Mouse (Mus musculus) midbrain, embryonic 10.5 days (tissue): ENCODE results near the gene Ctbp2. TPM values are rescaled to one million over a fixed set of nuclear protein-coding genes. Genes with fewer than 3 reads are reported as not detected.

Experiments used
- DNase-seq: peaks from one replicate; pipeline ENCODE4 v3.0.0-alpha.2; 2017; ENCODE audit warnings: low spot score
- H3K27ac ChIP-seq: fragments of 300-500 bp; sonication (generic); replicated peaks from 2 replicates; pipeline ENCODE4 v1.5.1; 2016; ENCODE audit warnings: mild to moderate bottlenecking
- H3K27me3 ChIP-seq: fragments of 300-500 bp; sonication (generic); 2 replicates; pipeline ENCODE4 v1.6.1; 2016; ENCODE audit warnings: low read depth, mild to moderate bottlenecking; ENCODE audit not compliant: poor library complexity, severe bottlenecking
- H3K36me3 ChIP-seq: fragments of 300-500 bp; sonication (generic); 2 replicates; pipeline ENCODE4 v1.6.1; 2016; ENCODE audit warnings: mild to moderate bottlenecking, moderate library complexity
- H3K4me1 ChIP-seq: fragments of 300-500 bp; sonication (generic); 2 replicates; pipeline ENCODE4 v1.6.1; 2016
- H3K4me3 ChIP-seq: fragments of 300-500 bp; sonication (generic); 2 replicates; pipeline ENCODE4 v1.5.1; 2016; ENCODE audit warnings: mild to moderate bottlenecking, moderate library complexity
- H3K9me3 ChIP-seq: fragments of 300-500 bp; sonication (generic); replicated peaks from 2 replicates; pipeline ENCODE4 v1.6.1; 2016; ENCODE audit warnings: mild to moderate bottlenecking
- WGBS: fragments of 180-500 bp; shearing (Covaris S2); methylation state at CpG from one replicate; pipeline ENCODE4 v1.1.7; 2016; 5-methylcytosine and 5-hydroxymethylcytosine counted together
- polyA plus RNA-seq: library from polyadenylated mRNA; unstranded; fragments of >200 nt; fragmentation: Nextera tagmentation; extraction: Ambion mirVana; gene quantifications from 2 replicates; pipeline ENCODE4 v1.2.1, GENCODE M21; 2016

Gene Ctbp2
- polyA plus RNA-seq, 1 experiment from 2014 or later = 118 TPM

GRCm38 (mm10) chr7:133067321-133067841, 56.8 kb downstream of the Ctbp2 start:
- Histone ChIP-seq H3K4me3 (no peak overlapping the region), H3K9me3 (no peaks in the 10 kb centered on the region), H3K27ac (peak overlapping the region; percentile 73), H3K4me1 (peaks cover 65% of the 10 kb centered on the region), H3K27me3 (no peaks in the 10 kb centered on the region), H3K36me3 (peaks cover 71% of the 10 kb centered on the region)
- 50% methylated on average over 7 of the region's 7 CpGs for WGBS
- DNase-seq = peak; percentile 20

GRCm38 (mm10) chr7:133066776-133067175, 57.4 kb downstream of the Ctbp2 start:
- DNase-seq = no peak
- peaks cover 59% of the 10 kb centered on the region for H3K4me1 ChIP-seq
- H3K27ac ChIP-seq = 0 out of 2 replicates have a peak overlapping the region, but pooled peaks have one; percentile 17
- peaks cover 76% of the 10 kb centered on the region for H3K36me3 ChIP-seq
- no peaks in the 10 kb centered on the region for H3K27me3 ChIP-seq
- no peaks in the 10 kb centered on the region for H3K9me3 ChIP-seq
- H3K4me3 ChIP-seq = no peak overlapping the region
- WGBS = 51% methylated on average over 6 of the region's 6 CpGs

GRCm38 (mm10) chr7:133062055-133062454, 62.1 kb downstream of the Ctbp2 start:
- no peaks in the 10 kb centered on the region for H3K27me3 ChIP-seq
- DNase-seq = no peak
- H3K36me3 ChIP-seq = peaks cover 66% of the 10 kb centered on the region
- 90% methylated on average over 3 of the region's 3 CpGs for WGBS
- peaks cover 41% of the 10 kb centered on the region for H3K4me1 ChIP-seq
- H3K27ac ChIP-seq = no peak overlapping the region
- no peaks in the 10 kb centered on the region for H3K9me3 ChIP-seq
- H3K4me3 ChIP-seq = no peak overlapping the region

GRCm38 (mm10) chr7:133060170-133060569, 64.0 kb downstream of the Ctbp2 start:
- 90% methylated on average over 6 of the region's 6 CpGs for WGBS

GRCm38 (mm10) chr7:133059517-133060104, 64.5 kb downstream of the Ctbp2 start:
- Histone ChIP-seq H3K9me3 (no peaks in the 10 kb centered on the region), H3K4me1 (peaks cover 31% of the 10 kb centered on the region), H3K4me3 (no peak overlapping the region), H3K27ac (no peak overlapping the region), H3K27me3 (no peaks in the 10 kb centered on the region), H3K36me3 (peaks cover 68% of the 10 kb centered on the region)
- DNase-seq = no peak
- WGBS = 88% methylated on average over 9 of the region's 9 CpGs

More at GRCm38 (mm10) chr7:133060170-133060569, 64.0 kb downstream of the Ctbp2 start:
- H3K9me3 ChIP-seq = no peaks in the 10 kb centered on the region
- DNase-seq = no peak
- H3K36me3 ChIP-seq = peaks cover 68% of the 10 kb centered on the region
- H3K27me3 ChIP-seq = no peaks in the 10 kb centered on the region
- peaks cover 31% of the 10 kb centered on the region for H3K4me1 ChIP-seq
- H3K27ac ChIP-seq = no peak overlapping the region
- H3K4me3 ChIP-seq = no peak overlapping the region

- no peaks in the 10 kb centered on the region for H3K27me3 ChIP-seq
- no peak for DNase-seq
- peaks cover 36% of the 10 kb centered on the region for H3K4me1 ChIP-seq
- peaks cover 67% of the 10 kb centered on the region for H3K36me3 ChIP-seq
- H3K4me3 ChIP-seq = no peak overlapping the region
- no peaks in the 10 kb centered on the region for H3K9me3 ChIP-seq
- 89% methylated on average over 6 of the region's 6 CpGs for WGBS
- peak overlapping the region; percentile 1; the same call in 1 of the 2 replicates for H3K27ac ChIP-seq
Observed at GRCm38 (mm10) chr7:133059150-133059509, 65.0 kb downstream of the Ctbp2 start.

GRCm38 (mm10) chr7:133058496-133059149, 65.5 kb downstream of the Ctbp2 start:
- DNase-seq = no peak
- 94% methylated on average over 12 of the region's 12 CpGs for WGBS
- Histone ChIP-seq H3K27me3 (no peaks in the 10 kb centered on the region), H3K4me1 (peaks cover 41% of the 10 kb centered on the region), H3K4me3 (no peak overlapping the region), H3K9me3 (no peaks in the 10 kb centered on the region), H3K27ac (peak overlapping the region; percentile 1; the same call in 1 of the 2 replicates), H3K36me3 (peaks cover 68% of the 10 kb centered on the region)

- Histone ChIP-seq H3K4me1 (peaks cover 42% of the 10 kb centered on the region), H3K27me3 (no peaks in the 10 kb centered on the region), H3K9me3 (no peaks in the 10 kb centered on the region), H3K4me3 (no peak overlapping the region), H3K36me3 (peaks cover 71% of the 10 kb centered on the region), H3K27ac (no peak overlapping the region)
- no peak for DNase-seq
- 93% methylated on average over 8 of the region's 8 CpGs for WGBS
Observed at GRCm38 (mm10) chr7:133056924-133057323, 67.2 kb downstream of the Ctbp2 start.

GRCm38 (mm10) chr7:133054486-133054885, 69.7 kb downstream of the Ctbp2 start:
- 92% methylated on average over 5 of the region's 5 CpGs for WGBS
- Histone ChIP-seq H3K4me3 (no peak overlapping the region), H3K36me3 (peaks cover 75% of the 10 kb centered on the region), H3K27ac (no peak overlapping the region), H3K9me3 (no peaks in the 10 kb centered on the region), H3K27me3 (no peaks in the 10 kb centered on the region), H3K4me1 (peaks cover 31% of the 10 kb centered on the region)
- DNase-seq = no peak

- Histone ChIP-seq H3K4me3 (no peak overlapping the region), H3K36me3 (peaks cover 71% of the 10 kb centered on the region), H3K27ac (no peak overlapping the region; the same call in 1 of the 2 replicates), H3K9me3 (no peaks in the 10 kb centered on the region), H3K27me3 (no peaks in the 10 kb centered on the region), H3K4me1 (peaks cover 27% of the 10 kb centered on the region)
- no peak for DNase-seq
- WGBS = 68% methylated on average over 9 of the region's 9 CpGs
Observed at GRCm38 (mm10) chr7:133053757-133054156, 70.4 kb downstream of the Ctbp2 start.

- H3K4me1 ChIP-seq = peaks cover 26% of the 10 kb centered on the region
- H3K27ac ChIP-seq = no peak overlapping the region
- no peak overlapping the region for H3K4me3 ChIP-seq
- 93% methylated on average over 8 of the region's 8 CpGs for WGBS
- no peaks in the 10 kb centered on the region for H3K9me3 ChIP-seq
- H3K36me3 ChIP-seq = peaks cover 69% of the 10 kb centered on the region
- DNase-seq = no peak
- H3K27me3 ChIP-seq = no peaks in the 10 kb centered on the region
Observed at GRCm38 (mm10) chr7:133052819-133053218, 71.3 kb downstream of the Ctbp2 start.

- H3K4me3 ChIP-seq = no peak overlapping the region
- no peak for DNase-seq
- peaks cover 22% of the 10 kb centered on the region for H3K4me1 ChIP-seq
- H3K9me3 ChIP-seq = no peaks in the 10 kb centered on the region
- WGBS = 83% methylated on average over 6 of the region's 6 CpGs
- no peak overlapping the region for H3K27ac ChIP-seq
- peaks cover 57% of the 10 kb centered on the region for H3K36me3 ChIP-seq
- no peaks in the 10 kb centered on the region for H3K27me3 ChIP-seq
Observed at GRCm38 (mm10) chr7:133050681-133051080, 73.5 kb downstream of the Ctbp2 start.

- Histone ChIP-seq H3K4me1 (peaks cover 11% of the 10 kb centered on the region; the same call in 1 of the 2 replicates), H3K9me3 (no peaks in the 10 kb centered on the region), H3K4me3 (no peak overlapping the region), H3K27me3 (no peaks in the 10 kb centered on the region), H3K27ac (no peak overlapping the region), H3K36me3 (peaks cover 53% of the 10 kb centered on the region)
- DNase-seq = no peak
- WGBS = 85% methylated on average over 3 of the region's 3 CpGs
Observed at GRCm38 (mm10) chr7:133048085-133048630, 76.0 kb downstream of the Ctbp2 start.
